8 mouse cellular contexts compared by ENCODE assay signal in genomic region chrX:159372753-159373144, GRCm38 (mm10). TPM values are rescaled to one million over a fixed set of nuclear protein-coding genes. Genes with fewer than 3 reads are reported as not detected.
DNase-seq lines count a peak whose midpoint lies in the region; ATAC-seq and TF ChIP-seq lines count a peak whose summit lies in the region.

No protein-coding gene starts in this region.

- no peaks in the 10 kb centered on the region for H3K9me3 ChIP-seq in heart, embryonic 13.5 days
- no peaks in the 10 kb centered on the region for H3K9me3 ChIP-seq in ES-E14 (ENCODE audit: control insufficient read depth, insufficient read depth, low read depth, low read length)
- no peaks in the 10 kb centered on the region for H3K9me3 ChIP-seq in forebrain, postnatal 0 days (ENCODE audit: low read length)
- H3K9me3 ChIP-seq in midbrain, embryonic 10.5 days (replicated peaks) = no peaks in the 10 kb centered on the region

- ATAC-seq in heart, embryonic 13.5 days (ENCODE audit: extremely low read depth, insufficient number of reproducible peaks, low FRiP score, low TSS enrichment) = no peak
- ATAC-seq in forebrain, postnatal 0 days = no peak
- no peak for ATAC-seq in megakaryocyte-erythroid progenitor cell, adult 5-6 weeks (replicated peaks; ENCODE audit: low FRiP score, low TSS enrichment, poor library complexity, severe bottlenecking)

- TF ChIP-seq CTCF in forebrain, postnatal 0 days (IDR thresholded peaks at IDR 0.05; ENCODE audit: low read depth) = no peak

- 13% methylated on average over 9 of the region's 9 CpGs for WGBS in heart, embryonic 13.5 days
- WGBS in forebrain, postnatal 0 days = 26% methylated on average over 9 of the region's 9 CpGs
- WGBS in midbrain, embryonic 10.5 days = 27% methylated on average over 9 of the region's 9 CpGs

- H3K4me2 ChIP-seq in heart, embryonic 13.5 days = peak overlapping the region; percentile 69
- peak overlapping the region; percentile 47 for H3K4me2 ChIP-seq in forebrain, postnatal 0 days (ENCODE audit: low read depth)

- peak overlapping the region; percentile 75 for H3K4me3 ChIP-seq in heart, embryonic 13.5 days
- peak overlapping the region; percentile 98 to 99 for H3K4me3 ChIP-seq in ES-E14 (ENCODE audit: insufficient read depth in 1 of 2, low read depth in 1 of 2, low read length in 2 of 2, poor library complexity in 1 of 2, severe bottlenecking in 1 of 2)
- H3K4me3 ChIP-seq in forebrain, postnatal 0 days (ENCODE audit: low read depth, low read length) = peak overlapping the region; percentile 61
- peak overlapping the region; percentile 69 for H3K4me3 ChIP-seq in midbrain, embryonic 10.5 days

- H3K36me3 ChIP-seq in heart, embryonic 13.5 days = peaks cover 25% of the 10 kb centered on the region
- H3K36me3 ChIP-seq in ES-E14 (ENCODE audit: control insufficient read depth, insufficient read depth, low read length, poor library complexity, severe bottlenecking) = no peaks in the 10 kb centered on the region; the same call in 1 of the 2 replicates
- no peaks in the 10 kb centered on the region for H3K36me3 ChIP-seq in forebrain, postnatal 0 days (ENCODE audit: insufficient read depth)
- peaks cover 25% of the 10 kb centered on the region for H3K36me3 ChIP-seq in midbrain, embryonic 10.5 days

- no peaks in the 10 kb centered on the region for H3K27me3 ChIP-seq in heart, embryonic 13.5 days (replicated peaks)
- no peaks in the 10 kb centered on the region for H3K27me3 ChIP-seq in forebrain, postnatal 0 days (ENCODE audit: insufficient read depth, low read length)
- H3K27me3 ChIP-seq in midbrain, embryonic 10.5 days (ENCODE audit: low read depth, poor library complexity, severe bottlenecking) = peaks cover 12% of the 10 kb centered on the region; the same call in 1 of the 2 replicates

- H3K9ac ChIP-seq in heart, embryonic 13.5 days = peak overlapping the region; percentile 86
- peak overlapping the region; percentile 93 for H3K9ac ChIP-seq in ES-E14 (ENCODE audit: insufficient read depth, low read depth, low read length, poor library complexity, severe bottlenecking)
- peak overlapping the region; percentile 60 for H3K9ac ChIP-seq in forebrain, postnatal 0 days

- in situ Hi-C loops in ES-E14 (cut with MboI; ENCODE audit: low sequenced_read_pairs in 2 of 2, unreplicated experiment in 2 of 2) = no loop called here

- H3K27ac ChIP-seq in heart, embryonic 13.5 days (replicated peaks) = peak overlapping the region; percentile 86
- no peak overlapping the region for H3K27ac ChIP-seq in ES-E14 (ENCODE audit: insufficient read depth, low read depth, low read length, poor library complexity, severe bottlenecking)
- H3K27ac ChIP-seq in forebrain, postnatal 0 days (ENCODE audit: low read depth, low read length) = no peak overlapping the region
- H3K27ac ChIP-seq in midbrain, embryonic 10.5 days (replicated peaks) = peak overlapping the region; percentile 91

- DNase-seq in heart, adult 11 months = no peak
- no peak for DNase-seq in ES-E14 (ENCODE audit: low read depth, low spot score)
- no peak for DNase-seq in forebrain, postnatal 0 days
- DNase-seq in midbrain, embryonic 10.5 days (ENCODE audit: low spot score) = no peak
- no peak for DNase-seq in c-Kit-positive CD71-positive TER-119-positive erythroid progenitor cells, embryonic 14.5 days (ENCODE audit: low spot score)
- DNase-seq in cerebellum, postnatal 36 days = no peak

- peaks cover 8% of the 10 kb centered on the region; the same call in 1 of the 2 replicates for H3K4me1 ChIP-seq in heart, embryonic 13.5 days
- H3K4me1 ChIP-seq in ES-E14 (ENCODE audit: control insufficient read depth in 2 of 2, insufficient read depth in 2 of 2, low read length in 2 of 2, poor library complexity in 1 of 2) = peaks cover 0 to 2% of the 10 kb centered on the region in 2 experiments; a peak in 1 of 4 replicates
- no peaks in the 10 kb centered on the region for H3K4me1 ChIP-seq in forebrain, postnatal 0 days (ENCODE audit: insufficient read depth)
- peaks cover 8% of the 10 kb centered on the region for H3K4me1 ChIP-seq in midbrain, embryonic 10.5 days

TF ChIP-seq in ES-E14, 5 proteins besides CTCF, POLR2A, EP300 and RAD21:
- TF ChIP-seq HCFC1 (IDR thresholded peaks at IDR 0.05; ENCODE audit: borderline replicate concordance, insufficient read depth, low read length) = no peak
- no peak for TF ChIP-seq MAFK (IDR thresholded peaks at IDR 0.05; ENCODE audit: insufficient read depth, low read depth, low read length)
- no peak for TF ChIP-seq ZC3H11A (IDR thresholded peaks at IDR 0.05; ENCODE audit: borderline replicate concordance, low read depth, low read length)
- TF ChIP-seq CHD2 (IDR thresholded peaks at IDR 0.05; ENCODE audit: low read depth, low read length) = no peak
- no peak for TF ChIP-seq ZNF384 (IDR thresholded peaks at IDR 0.05; ENCODE audit: low read depth, low read length)
TF ChIP-seq in ES-E14: peak in this region for 0.

RNA-seq across cellular contexts. Expression of gene Eif1ax, which starts 0.8 kb away (rescaled TPM):
- 94.2 and 104 TPM in 2 replicates for polyA plus RNA-seq in heart, embryonic 13.5 days (2015; fragmentation: Nextera tagmentation; extraction: Ambion mirVana)
- 194 and 196 TPM in 2 replicates for total RNA-seq in ES-E14 (2012; rRNA removed)
- total RNA-seq in forebrain, postnatal 0 days (2014; rRNA removed) = 113 TPM in 2 replicates
- polyA plus RNA-seq in forebrain, postnatal 0 days (2015; fragmentation: Nextera tagmentation; extraction: Ambion mirVana) = 95.6 and 103 TPM in 2 replicates
- polyA plus RNA-seq in midbrain, embryonic 10.5 days (2016; fragmentation: Nextera tagmentation; extraction: Ambion mirVana) = 153 and 179 TPM in 2 replicates
- total RNA-seq in megakaryocyte-erythroid progenitor cell, adult 5-6 weeks (2014; fragmentation: Nextera tagmentation) = 58.9 and 67.5 TPM in 2 replicates
- total RNA-seq in megakaryocyte-erythroid progenitor cell, adult 5-6 weeks (2017) = 59.2 and 77.4 TPM in 2 replicates

RNA-seq across cellular contexts. Expression of gene Map7d2, which starts 41.6 kb away (rescaled TPM):
- 0.79 and 0.84 TPM in 2 replicates for polyA plus RNA-seq in heart, embryonic 13.5 days (2015; fragmentation: Nextera tagmentation; extraction: Ambion mirVana)
- total RNA-seq in ES-E14 (2012; rRNA removed) = 4.0 and 6.0 TPM in 2 replicates
- 23.8 and 28.2 TPM in 2 replicates for total RNA-seq in forebrain, postnatal 0 days (2014; rRNA removed)
- 22.7 and 33.4 TPM in 2 replicates for polyA plus RNA-seq in forebrain, postnatal 0 days (2015; fragmentation: Nextera tagmentation; extraction: Ambion mirVana)
- polyA plus RNA-seq in midbrain, embryonic 10.5 days (2016; fragmentation: Nextera tagmentation; extraction: Ambion mirVana) = 11.4 and 14.8 TPM in 2 replicates
- not detected in 2 replicates for total RNA-seq in megakaryocyte-erythroid progenitor cell, adult 5-6 weeks (2014; fragmentation: Nextera tagmentation)
- total RNA-seq in megakaryocyte-erythroid progenitor cell, adult 5-6 weeks (2017) = not detected in 2 replicates

Comparison
In these comparisons a context has a peak if more than half of its experiments do, and no peak if none do; other contexts are left out.
1. H3K27ac ChIP-seq: peak in heart, embryonic 13.5 days (single experiment) and midbrain, embryonic 10.5 days (single experiment); none in ES-E14 (single experiment) and forebrain, postnatal 0 days (single experiment).
2. Peak in every context shown above with its lines, with median percentiles within 50 percentile points of each other: H3K4me3 ChIP-seq and H3K9ac ChIP-seq.